Mouse (Mus musculus) stomach, postnatal 0 days (tissue): ENCODE results near the gene Dnajc25.

Source experiments
- CTCF ChIP-seq: IDR thresholded peaks from 2 replicates; pipeline ENCODE4 v1.5.1; 2016; ENCODE audit warnings: antibody characterized with exemption, low read depth, mild to moderate bottlenecking, moderate library complexity
- EP300 ChIP-seq: optimal IDR thresholded peaks from 2 replicates; pipeline ENCODE3; 2016; ENCODE audit warnings: antibody characterized with exemption

GRCm38 (mm10) chr4:58992195-58992594 lies 2.7 kb upstream of the Dnajc25 start:
- no peak for TF ChIP-seq EP300
- no peak for TF ChIP-seq CTCF
